Mouse (Mus musculus) G1E (cell line): Measurements from ENCODE around the gene Rem2. TPM values are rescaled to one million over a fixed set of nuclear protein-coding genes. Genes with fewer than 3 reads are reported as not detected.

Experiments
- ATAC-seq: 2 replicates; pipeline ENCODE4 v1.8.0; 2016; ENCODE audit warnings: mild to moderate bottlenecking; ENCODE audit not compliant: insufficient number of reproducible peaks, poor library complexity, low FRiP score, severe bottlenecking; ENCODE audit errors: extremely low read depth
- DNase-seq: peaks from one replicate; pipeline ENCODE4 v3.0.0; 2012; ENCODE audit warnings: low spot score
- H3K27me3 ChIP-seq: 2 replicates; pipeline ENCODE4 v1.6.1; 2012; ENCODE audit warnings: mild to moderate bottlenecking, low read length, inconsistent platforms; ENCODE audit not compliant: insufficient read depth
- H3K36me3 ChIP-seq: replicated peaks from 2 replicates; pipeline ENCODE3; 2012; ENCODE audit warnings: mild to moderate bottlenecking, inconsistent platforms
- H3K4me1 ChIP-seq: 2 replicates; pipeline ENCODE4 v1.6.1; 2012; ENCODE audit warnings: low read depth, low read length, inconsistent platforms, mixed read lengths; ENCODE audit not compliant: insufficient read depth
- H3K4me3 ChIP-seq: 2 replicates; pipeline ENCODE4 v1.5.1; 2012; ENCODE audit warnings: low read depth, mild to moderate bottlenecking, inconsistent platforms, low read length, moderate library complexity, mixed read lengths
- H3K9me3 ChIP-seq: replicated peaks from 2 replicates; pipeline ENCODE4 v1.6.1; 2012; ENCODE audit warnings: inconsistent platforms
- CTCF ChIP-seq: IDR thresholded peaks from 2 replicates; pipeline ENCODE4 v1.5.1; 2012; ENCODE audit warnings: low read depth, low read length, inconsistent platforms, mixed read lengths
- GATA1 ChIP-seq: IDR thresholded peaks from 2 replicates; pipeline ENCODE4 v1.6.1; 2012; ENCODE audit warnings: borderline replicate concordance, low read length, inconsistent platforms, mixed read lengths
- GATA2 ChIP-seq: IDR thresholded peaks from 2 replicates; pipeline ENCODE4 v1.6.1; 2012; ENCODE audit warnings: low read depth, low read length, inconsistent platforms, borderline replicate concordance
- POLR2AphosphoS5 ChIP-seq: IDR thresholded peaks from 2 replicates; pipeline ENCODE4 v1.6.1; 2012; ENCODE audit warnings: low read depth, low read length, inconsistent platforms; ENCODE audit not compliant: insufficient replicate concordance
- TAL1 ChIP-seq: conservative IDR thresholded peaks from 2 replicates; pipeline ENCODE4 v1.6.1; 2012; ENCODE audit warnings: low read depth, low read length, inconsistent platforms, mixed read lengths
- polyA plus RNA-seq: library from polyadenylated mRNA; stranded (reverse); fragments of >175 nt; gene quantifications from 2 replicates; pipeline ENCODE4 v1.2.3, GENCODE M21; 2012
- total RNA-seq, 2 experiments: library from RNA; stranded (forward) in 1 of 2; stranded (reverse) in 1 of 2; fragments of 200-1000 nt in 1 of 2; fragments of >200 nt in 1 of 2; fragmentation: Nextera tagmentation in 1 of 2; gene quantifications; 2 replicates each; pipeline ENCODE4 v1.2.3; 2014 to 2017

Gene Rem2
- total and polyA plus RNA-seq, 3 experiments = 0.08 TPM; not detected in 2

GRCm38 (mm10) chr14:54527227-54528006 is 51.5 kb downstream of the Rem2 start:
- Histone ChIP-seq H3K4me1 (peaks cover 10% of the 10 kb centered on the region), H3K36me3 (no peaks in the 10 kb centered on the region), H3K9me3 (0 out of 2 replicates have a peak, but pooled peaks cover 5% of the 10 kb centered on the region), H3K4me3 (no peak overlapping the region), H3K27me3 (peaks cover 26% of the 10 kb centered on the region)
- TF ChIP-seq TAL1 (no peak), CTCF (no peak), POLR2AphosphoS5 (no peak), GATA1 (no peak), GATA2 (no peak)
- DNase-seq (no peak), ATAC-seq (no peak)

GRCm38 (mm10) chr14:54528007-54528393 is 52.1 kb downstream of the Rem2 start:
- H3K4me1 ChIP-seq = peaks cover 10% of the 10 kb centered on the region
- TF ChIP-seq CTCF = no peak
- TF ChIP-seq GATA2 = no peak
- TF ChIP-seq TAL1 = no peak
- TF ChIP-seq POLR2AphosphoS5 = no peak
- TF ChIP-seq GATA1 = no peak
- DNase-seq (no peak), ATAC-seq (no peak)
- H3K36me3 ChIP-seq = no peaks in the 10 kb centered on the region
- H3K4me3 ChIP-seq = no peak overlapping the region
- H3K27me3 ChIP-seq = peaks cover 26% of the 10 kb centered on the region
- 0 out of 2 replicates have a peak, but pooled peaks cover 5% of the 10 kb centered on the region for H3K9me3 ChIP-seq

- TF ChIP-seq GATA1 (no peak), CTCF (peak; percentile 81)
- no peaks in the 10 kb centered on the region for H3K36me3 ChIP-seq
- peak overlapping the region; percentile 29; the same call in 1 of the 2 replicates for H3K4me3 ChIP-seq
- peak; percentile 34; the same call in 1 of the 2 replicates for ATAC-seq
- H3K9me3 ChIP-seq = 0 out of 2 replicates have a peak, but pooled peaks cover 5% of the 10 kb centered on the region
- DNase-seq = peak; percentile 34
- H3K27me3 ChIP-seq = peaks cover 26% of the 10 kb centered on the region
- peaks cover 10% of the 10 kb centered on the region for H3K4me1 ChIP-seq
These were observed 52.7 kb downstream of the Rem2 start for GRCm38 (mm10) chr14:54528446-54529111.

Other genes starting within 250 kb of the Rem2 start
- gene Dad1, start 222.0 kb upstream of the Rem2 start, total RNA-seq (2014; fragmentation: Nextera tagmentation) = 223 and 226 TPM in 2 replicates
- gene Dad1, start 222.0 kb upstream of the Rem2 start, total RNA-seq (2017) = 112 and 115 TPM in 2 replicates
- 16.6 and 17.0 TPM in 2 replicates for gene Dad1, start 222.0 kb upstream of the Rem2 start, polyA plus RNA-seq
- gene Abhd4, start 221.9 kb upstream of the Rem2 start, total RNA-seq (2014; fragmentation: Nextera tagmentation) = 46.6 and 56.5 TPM in 2 replicates
- 21.5 and 22.9 TPM in 2 replicates for gene Abhd4, start 221.9 kb upstream of the Rem2 start, total RNA-seq (2017)
- gene Abhd4, start 221.9 kb upstream of the Rem2 start, polyA plus RNA-seq = 5.1 and 8.2 TPM in 2 replicates
- gene Olfr49, start 191.2 kb upstream of the Rem2 start, total RNA-seq (2014; fragmentation: Nextera tagmentation) = not detected in 2 replicates
- gene Olfr49, start 191.2 kb upstream of the Rem2 start, total RNA-seq (2017) = 0.17 and 0.27 TPM in 2 replicates
- not detected in 2 replicates for gene Olfr49, start 191.2 kb upstream of the Rem2 start, polyA plus RNA-seq
- gene Oxa1l, start 115.3 kb upstream of the Rem2 start, total RNA-seq (2014; fragmentation: Nextera tagmentation) = 72.2 and 76.0 TPM in 2 replicates
- gene Oxa1l, start 115.3 kb upstream of the Rem2 start, total RNA-seq (2017) = 34.2 and 35.9 TPM in 2 replicates
- 134 and 196 TPM in 2 replicates for gene Oxa1l, start 115.3 kb upstream of the Rem2 start, polyA plus RNA-seq
- 4.6 and 6.2 TPM in 2 replicates for gene Slc7a7, start 58.3 kb upstream of the Rem2 start, total RNA-seq (2014; fragmentation: Nextera tagmentation)
- gene Slc7a7, start 58.3 kb upstream of the Rem2 start, total RNA-seq (2017) = 0.55 and 0.76 TPM in 2 replicates
- 0.88 and 1.1 TPM in 2 replicates for gene Slc7a7, start 58.3 kb upstream of the Rem2 start, polyA plus RNA-seq
- gene Mrpl52, start 49.2 kb upstream of the Rem2 start, total RNA-seq (2014; fragmentation: Nextera tagmentation) = 318 and 469 TPM in 2 replicates
- gene Mrpl52, start 49.2 kb upstream of the Rem2 start, total RNA-seq (2017) = 238 and 282 TPM in 2 replicates
- gene Mrpl52, start 49.2 kb upstream of the Rem2 start, polyA plus RNA-seq = 1,643 and 2,190 TPM in 2 replicates
- 60.4 and 66.0 TPM in 2 replicates for gene Mmp14, start 44.5 kb upstream of the Rem2 start, total RNA-seq (2014; fragmentation: Nextera tagmentation)
- gene Mmp14, start 44.5 kb upstream of the Rem2 start, total RNA-seq (2017) = 28.6 and 33.8 TPM in 2 replicates
- 108 and 147 TPM in 2 replicates for gene Mmp14, start 44.5 kb upstream of the Rem2 start, polyA plus RNA-seq
- gene Lrp10, start 12.0 kb upstream of the Rem2 start, total RNA-seq (2014; fragmentation: Nextera tagmentation) = 36.3 and 44.4 TPM in 2 replicates
- gene Lrp10, start 12.0 kb upstream of the Rem2 start, total RNA-seq (2017) = 25.5 and 39.7 TPM in 2 replicates
- gene Lrp10, start 12.0 kb upstream of the Rem2 start, polyA plus RNA-seq = 226 and 280 TPM in 2 replicates
- 81.3 and 106 TPM in 2 replicates for gene Prmt5, start 41.4 kb downstream of the Rem2 start, total RNA-seq (2014; fragmentation: Nextera tagmentation)
- 44.8 and 50.9 TPM in 2 replicates for gene Prmt5, start 41.4 kb downstream of the Rem2 start, total RNA-seq (2017)
- 242 and 254 TPM in 2 replicates for gene Prmt5, start 41.4 kb downstream of the Rem2 start, polyA plus RNA-seq
- 42.7 and 46.4 TPM in 2 replicates for gene Haus4, start 78.5 kb downstream of the Rem2 start, total RNA-seq (2014; fragmentation: Nextera tagmentation)
- gene Haus4, start 78.5 kb downstream of the Rem2 start, total RNA-seq (2017) = 57.9 and 66.6 TPM in 2 replicates
- gene Haus4, start 78.5 kb downstream of the Rem2 start, polyA plus RNA-seq = 46.1 and 60.3 TPM in 2 replicates
- not detected in 2 replicates for gene Ajuba, start 101.5 kb downstream of the Rem2 start, total RNA-seq (2014; fragmentation: Nextera tagmentation)
- gene Ajuba, start 101.5 kb downstream of the Rem2 start, total RNA-seq (2017) = 0.17 TPM in 1 of 2 replicates, not detected in the other
- 0.02 TPM in 1 of 2 replicates, not detected in the other for gene Ajuba, start 101.5 kb downstream of the Rem2 start, polyA plus RNA-seq
- gene 4931414P19Rik, start 129.9 kb downstream of the Rem2 start, total RNA-seq (2014; fragmentation: Nextera tagmentation) = 9.0 and 25.1 TPM in 2 replicates
- gene 4931414P19Rik, start 129.9 kb downstream of the Rem2 start, total RNA-seq (2017) = 2.6 and 4.8 TPM in 2 replicates
- gene 4931414P19Rik, start 129.9 kb downstream of the Rem2 start, polyA plus RNA-seq = 21.3 and 25.6 TPM in 2 replicates
- 26.5 and 32.1 TPM in 2 replicates for gene Psmb5, start 141.9 kb downstream of the Rem2 start, total RNA-seq (2014; fragmentation: Nextera tagmentation)
- 50.8 and 56.8 TPM in 2 replicates for gene Psmb5, start 141.9 kb downstream of the Rem2 start, total RNA-seq (2017)
- 149 and 159 TPM in 2 replicates for gene Psmb5, start 141.9 kb downstream of the Rem2 start, polyA plus RNA-seq
- not detected in 2 replicates for gene Psmb11, start 145.3 kb downstream of the Rem2 start, total RNA-seq (2014; fragmentation: Nextera tagmentation)
- gene Psmb11, start 145.3 kb downstream of the Rem2 start, total RNA-seq (2017) = 0.11 and 0.12 TPM in 2 replicates
- not detected in 2 replicates for gene Psmb11, start 145.3 kb downstream of the Rem2 start, polyA plus RNA-seq
- not detected in 2 replicates for gene Gm17606, start 164.9 kb downstream of the Rem2 start, total RNA-seq (2014; fragmentation: Nextera tagmentation)
- gene Gm17606, start 164.9 kb downstream of the Rem2 start, total RNA-seq (2017) = not detected in 2 replicates
- gene Gm17606, start 164.9 kb downstream of the Rem2 start, polyA plus RNA-seq = not detected in 2 replicates
- gene Cdh24, start 165.3 kb downstream of the Rem2 start, total RNA-seq (2014; fragmentation: Nextera tagmentation) = 0.68 and 0.73 TPM in 2 replicates
- gene Cdh24, start 165.3 kb downstream of the Rem2 start, total RNA-seq (2017) = 0.11 and 0.35 TPM in 2 replicates
- gene Cdh24, start 165.3 kb downstream of the Rem2 start, polyA plus RNA-seq = 1.5 and 1.8 TPM in 2 replicates
- gene 1700123O20Rik, start 210.1 kb downstream of the Rem2 start, total RNA-seq (2014; fragmentation: Nextera tagmentation) = 38.2 and 45.2 TPM in 2 replicates
- gene 1700123O20Rik, start 210.1 kb downstream of the Rem2 start, total RNA-seq (2017) = 34.1 and 34.6 TPM in 2 replicates
- gene 1700123O20Rik, start 210.1 kb downstream of the Rem2 start, polyA plus RNA-seq = 10.1 and 12.5 TPM in 2 replicates
- gene Acin1, start 210.8 kb downstream of the Rem2 start, total RNA-seq (2014; fragmentation: Nextera tagmentation) = 266 and 298 TPM in 2 replicates
- 115 and 125 TPM in 2 replicates for gene Acin1, start 210.8 kb downstream of the Rem2 start, total RNA-seq (2017)
- 640 and 697 TPM in 2 replicates for gene Acin1, start 210.8 kb downstream of the Rem2 start, polyA plus RNA-seq
- gene Gm29776, start 222.7 kb downstream of the Rem2 start, total RNA-seq (2014; fragmentation: Nextera tagmentation) = not detected in 2 replicates
- gene Gm29776, start 222.7 kb downstream of the Rem2 start, total RNA-seq (2017) = 0.11 TPM in 1 of 2 replicates, not detected in the other
- 0.02 TPM in 1 of 2 replicates, not detected in the other for gene Gm29776, start 222.7 kb downstream of the Rem2 start, polyA plus RNA-seq
- 0.90 and 1.6 TPM in 2 replicates for gene Cebpe, start 236.1 kb downstream of the Rem2 start, total RNA-seq (2014; fragmentation: Nextera tagmentation)
- 0.16 TPM in 1 of 2 replicates, not detected in the other for gene Cebpe, start 236.1 kb downstream of the Rem2 start, total RNA-seq (2017)
- 11.1 and 12.4 TPM in 2 replicates for gene Cebpe, start 236.1 kb downstream of the Rem2 start, polyA plus RNA-seq